Mouse (Mus musculus) G1E (cell line): ENCODE data around the gene Slc46a3.

ENCODE experiments used
- CTCF ChIP-seq: IDR thresholded peaks from 2 replicates; pipeline ENCODE4 v1.5.1; 2012; ENCODE audit warnings: low read depth, low read length, inconsistent platforms, mixed read lengths
- TAL1 ChIP-seq: conservative IDR thresholded peaks from 2 replicates; pipeline ENCODE4 v1.6.1; 2012; ENCODE audit warnings: low read depth, low read length, inconsistent platforms, mixed read lengths

DNA sequence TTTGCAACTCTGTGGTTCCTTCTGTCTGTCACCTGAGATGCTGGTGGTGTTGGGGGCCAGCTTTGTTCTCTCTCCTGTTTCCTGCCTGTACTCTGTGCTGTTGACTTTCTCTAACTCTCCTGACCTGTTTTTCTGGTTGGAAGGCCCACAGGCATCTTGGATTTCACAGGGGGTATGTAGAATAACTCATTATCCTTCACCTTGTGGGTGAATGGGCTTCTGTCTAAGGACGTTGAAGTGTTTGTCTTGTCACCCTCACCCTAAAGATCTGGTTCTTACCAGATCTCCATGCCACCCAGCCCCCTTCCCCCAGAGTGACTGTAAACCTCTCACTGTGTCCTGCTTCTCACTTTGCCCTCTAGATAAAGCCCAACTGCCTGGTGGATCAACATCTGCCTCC, 24.3 kb downstream of the Slc46a3 start:
- TF ChIP-seq CTCF (no peak), TAL1 (no peak)
